Mouse (Mus musculus) lung, adult 2 months (tissue): ENCODE results near the gene Dennd4a. TPM values are rescaled to one million over a fixed set of nuclear protein-coding genes. Genes with fewer than 3 reads are reported as not detected.

ENCODE experiments used
- DNase-seq: peaks from one replicate; pipeline ENCODE4 v3.0.0; 2022
- H3K4me1 ChIP-seq: fragments of 200-500 bp; 2 replicates; pipeline ENCODE4 v1.6.1; 2011; ENCODE audit warnings: low read length; ENCODE audit not compliant: control insufficient read depth, insufficient read depth
- H3K4me3 ChIP-seq: fragments of 200-500 bp; replicated peaks from 2 replicates; pipeline ENCODE3; 2011; ENCODE audit warnings: low read depth, mild to moderate bottlenecking, control low read depth, low read length; ENCODE audit errors: extremely low read depth
- CTCF ChIP-seq: fragments of 200-500 bp; IDR thresholded peaks from 2 replicates; pipeline ENCODE4 v1.5.1; 2011; ENCODE audit warnings: mild to moderate bottlenecking, low read length, control low read depth; ENCODE audit not compliant: insufficient read depth
- POLR2A ChIP-seq: fragments of 200-500 bp; IDR thresholded peaks from 2 replicates; pipeline ENCODE4 v1.6.1; 2011; ENCODE audit warnings: low read depth, mild to moderate bottlenecking, control low read depth, low read length, borderline replicate concordance; ENCODE audit errors: extremely low read depth
- WGBS: fragments of 180-500 bp; shearing (Covaris S2); methylation state at CpG from one replicate; pipeline ENCODE4 v1.1.7; 2018; 5-methylcytosine and 5-hydroxymethylcytosine counted together
- polyA plus RNA-seq: library from polyadenylated mRNA; depleted of rRNA; stranded (reverse); fragments of >200 nt; gene quantifications from 2 replicates; pipeline ENCODE4 v1.2.3, GENCODE M21; 2012

Dennd4a gene
- polyA plus RNA-seq, 1 experiment: 16.5 TPM

DNA sequence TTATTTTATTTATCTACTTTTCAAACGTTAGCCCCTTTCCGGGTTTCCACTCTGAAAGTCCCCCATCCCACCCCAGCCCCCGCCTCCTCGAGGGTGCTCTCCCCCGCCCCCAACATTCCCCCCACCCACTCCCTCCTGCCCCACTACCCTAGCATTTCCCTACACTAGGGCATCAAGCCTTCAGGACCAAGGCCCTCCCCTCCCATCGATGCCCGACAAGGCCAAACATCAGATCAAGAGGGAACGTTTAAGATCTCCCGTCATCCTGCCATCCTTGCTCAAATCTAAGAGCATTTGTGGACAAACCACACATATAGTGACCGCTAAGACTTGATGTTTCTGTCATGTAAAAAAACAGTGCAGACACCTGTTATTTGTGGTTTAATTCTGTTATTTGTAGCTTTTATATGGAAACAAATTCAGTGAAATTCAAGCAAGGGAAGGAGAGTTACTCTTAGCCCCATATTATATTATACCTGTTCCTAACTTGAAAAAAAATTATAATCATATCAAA is 21.2 kb upstream of the Dennd4a start:
- Histone ChIP-seq H3K4me1 (peaks cover 12% of the 10 kb centered on the region), H3K4me3 (no peak overlapping the region)
- TF ChIP-seq POLR2A (no peak), CTCF (no peak)
- WGBS: 68% methylated on average over 10 of the region's 10 CpGs
- no peak for DNase-seq

GRCm38 (mm10) chr9:64790673-64791660 is 20.2 kb upstream of the Dennd4a start:
- DNase-seq: no peak
- H3K4me3 ChIP-seq: no peak overlapping the region
- WGBS: 61% methylated on average over 7 of the region's 7 CpGs
- TF ChIP-seq CTCF: no peak
- no peak for TF ChIP-seq POLR2A
- H3K4me1 ChIP-seq: peaks cover 16% of the 10 kb centered on the region

DNA sequence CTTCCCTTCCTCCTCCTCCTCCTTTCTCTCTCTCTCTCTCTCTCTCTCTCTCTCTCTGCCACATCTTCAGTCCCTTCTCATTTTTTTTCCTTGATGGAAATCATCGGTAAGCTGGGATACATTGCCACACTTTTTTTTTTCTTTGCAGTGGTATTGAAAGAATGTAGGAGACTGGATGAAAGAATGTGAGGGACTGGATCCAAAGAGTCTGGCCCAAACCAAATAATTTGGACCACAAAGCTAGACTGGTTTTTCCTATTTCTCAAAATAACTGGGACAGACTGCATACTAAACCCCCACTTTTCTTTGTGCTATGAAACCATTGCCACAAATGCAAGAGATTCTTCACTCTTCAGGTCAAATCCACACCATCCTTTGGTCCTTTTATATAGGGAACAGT is 19.5 kb upstream of the Dennd4a start:
- Histone ChIP-seq H3K4me1 (peaks cover 16% of the 10 kb centered on the region), H3K4me3 (no peak overlapping the region)
- WGBS: 60% methylated on average over 1 of the region's 1 CpGs
- DNase-seq: no peak
- TF ChIP-seq CTCF (no peak), POLR2A (no peak)

GRCm38 (mm10) chr9:64792379-64793274 is 18.5 kb upstream of the Dennd4a start:
- Histone ChIP-seq H3K4me3 (no peak overlapping the region), H3K4me1 (peaks cover 16% of the 10 kb centered on the region)
- no peak for DNase-seq
- 40% methylated on average over 10 of the region's 10 CpGs for WGBS
- TF ChIP-seq CTCF: no peak
- TF ChIP-seq POLR2A: no peak

DNA sequence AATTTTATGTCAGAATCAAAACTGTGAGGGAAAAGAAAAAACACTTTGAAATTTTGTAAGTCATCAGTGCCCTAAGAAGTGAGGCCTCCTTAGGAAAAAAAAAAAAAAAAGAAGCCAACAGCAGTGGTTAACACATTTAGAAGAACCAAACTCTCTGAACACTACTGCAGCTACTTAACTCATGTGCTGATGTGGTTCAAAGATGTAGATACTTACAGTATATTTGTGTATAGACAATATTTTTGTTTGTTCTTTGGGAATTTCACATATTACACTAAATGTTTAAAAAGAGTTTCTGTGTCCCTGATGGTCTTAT is 17.9 kb upstream of the Dennd4a start:
- no peak for DNase-seq
- TF ChIP-seq POLR2A (no peak), CTCF (no peak)
- H3K4me1 ChIP-seq: peaks cover 16% of the 10 kb centered on the region
- H3K4me3 ChIP-seq: no peak overlapping the region

DNA sequence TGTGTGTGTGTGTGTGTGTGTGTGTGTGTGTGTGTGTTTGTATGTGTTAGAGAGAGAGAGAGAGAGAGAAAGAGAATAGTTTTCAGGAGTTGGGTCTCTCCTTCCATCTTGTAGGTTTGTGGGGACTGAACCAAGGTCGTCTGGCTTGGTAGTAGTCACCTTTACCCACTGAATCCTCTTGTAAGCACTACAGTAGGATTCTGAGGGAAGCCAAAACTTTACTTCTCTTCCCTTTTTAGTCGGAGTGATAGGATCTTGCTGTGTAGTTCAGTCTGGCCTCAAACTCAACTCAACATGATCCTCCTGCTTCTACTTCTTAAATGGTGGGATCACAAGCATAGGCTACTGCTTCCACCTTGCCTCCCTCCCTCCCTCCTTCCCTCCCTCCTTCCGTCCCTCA is 17.3 kb upstream of the Dennd4a start:
- peaks cover 16% of the 10 kb centered on the region for H3K4me1 ChIP-seq

DNA sequence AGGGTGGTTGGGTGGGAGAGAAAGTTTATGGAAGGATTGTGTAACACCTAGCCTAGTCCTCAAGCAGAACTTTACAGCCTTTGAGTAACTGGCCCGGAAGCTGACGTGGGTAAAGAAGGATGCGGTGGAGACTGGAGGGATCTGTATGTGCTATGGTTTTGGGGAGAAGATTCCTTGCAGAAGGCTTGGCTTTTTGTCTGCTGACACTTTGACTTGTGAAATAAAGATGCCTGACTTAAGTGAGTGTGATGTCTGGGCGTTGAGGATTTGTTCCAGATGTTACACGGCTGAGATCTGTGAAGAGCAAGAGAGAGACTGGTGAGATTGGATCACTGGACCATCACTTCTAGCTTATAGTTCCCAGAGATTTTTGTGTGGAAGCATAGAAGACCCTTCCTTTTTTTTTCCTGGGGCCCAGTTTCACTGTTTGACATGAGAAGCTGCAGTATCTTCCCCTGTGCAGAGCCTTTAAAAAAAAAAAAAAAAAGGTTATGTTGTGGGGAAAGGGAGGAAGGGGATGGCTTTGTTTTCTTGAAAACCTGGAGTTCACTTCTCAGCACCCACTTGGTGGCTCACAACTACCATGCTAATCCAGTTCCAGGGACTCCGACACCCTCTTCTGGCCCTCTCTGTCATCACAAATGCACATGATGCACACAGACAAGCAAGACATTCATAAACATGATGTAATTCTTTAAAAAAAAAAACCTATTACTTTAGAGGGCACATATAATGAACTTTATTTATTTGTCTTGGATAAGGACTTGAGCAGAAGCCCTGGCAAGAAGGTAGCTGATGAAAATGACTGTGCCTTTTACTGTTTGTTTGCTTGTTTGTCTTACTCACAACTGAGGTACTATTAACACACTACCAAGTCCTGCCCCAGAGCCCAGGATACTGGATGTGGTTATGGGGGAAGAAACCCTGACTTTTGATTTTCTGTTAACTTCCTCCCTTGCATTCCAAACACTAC is 16.4 kb upstream of the Dennd4a start:
- 75% methylated on average over 6 of the region's 6 CpGs for WGBS
- Histone ChIP-seq H3K4me1 (peaks cover 14% of the 10 kb centered on the region), H3K4me3 (no peak overlapping the region)
- TF ChIP-seq CTCF (no peak), POLR2A (no peak)
- DNase-seq: peak; percentile 28

More for the DNA sequence above, 17.3 kb upstream of the Dennd4a start:
- DNase-seq: no peak
- 62% methylated on average over 3 of the region's 3 CpGs for WGBS
- TF ChIP-seq CTCF: no peak
- no peak for TF ChIP-seq POLR2A
- no peak overlapping the region for H3K4me3 ChIP-seq

DNA sequence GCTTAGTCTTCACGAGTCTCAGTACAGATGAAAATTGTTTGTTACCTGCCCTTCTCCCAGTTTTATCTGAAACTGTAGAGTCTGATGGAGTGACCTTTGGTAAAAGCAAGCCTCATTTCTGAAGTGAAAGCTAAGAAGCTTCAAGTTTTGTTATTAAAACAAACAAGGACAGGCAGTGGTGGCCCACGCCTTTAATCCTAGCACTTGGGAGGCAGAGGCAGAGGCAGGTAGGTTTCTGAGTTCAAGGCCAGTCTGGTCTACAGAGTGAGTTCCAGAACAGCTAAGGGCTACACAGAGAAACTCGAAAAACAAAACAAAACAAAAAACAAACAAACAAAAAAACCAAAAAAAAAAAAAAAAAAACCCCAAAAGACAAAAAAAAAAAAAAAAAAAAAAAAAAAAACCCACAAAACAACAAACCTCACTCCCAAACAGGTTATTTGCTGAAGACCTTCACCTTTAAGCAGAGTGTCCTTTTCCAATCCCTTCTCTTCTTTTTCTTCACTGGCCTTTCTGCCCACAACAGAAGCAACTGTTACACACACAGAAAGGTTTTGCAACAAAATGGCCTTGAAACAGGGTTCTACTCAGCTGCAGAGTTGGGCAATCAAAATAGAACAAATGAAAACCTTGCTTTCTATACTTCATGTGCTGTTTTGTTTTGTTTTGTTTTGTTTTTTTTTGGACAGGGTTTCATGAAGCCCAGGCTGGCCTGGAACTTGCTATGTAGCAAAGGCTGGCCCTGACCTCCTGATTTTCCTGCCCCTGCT is 15.1 kb upstream of the Dennd4a start:
- Histone ChIP-seq H3K4me1 (peaks cover 10% of the 10 kb centered on the region), H3K4me3 (no peak overlapping the region)
- 54% methylated on average over 3 of the region's 3 CpGs for WGBS
- TF ChIP-seq POLR2A (no peak), CTCF (no peak)
- no peak for DNase-seq
